Mouse (Mus musculus): ENCODE results near the gene Lrmda. TPM values are rescaled to one million over a fixed set of nuclear protein-coding genes. Genes with fewer than 3 reads are reported as not detected.

Lrmda gene
- total and polyA plus RNA-seq, 3 experiments: 5.1 to 5.9 TPM; not detected in 1

GRCm38 (mm10) chr14:22707958-22708701 is 688.6 kb downstream of the Lrmda start:
- Histone ChIP-seq H3K79me2 (ENCODE audit: control insufficient read depth, insufficient read depth, low read length, poor library complexity) (no peaks in the 10 kb centered on the region), H3K27ac (ENCODE audit: control insufficient read depth, low read depth, low read length) (no peak overlapping the region), H3K9ac (ENCODE audit: control insufficient read depth, low read depth, low read length, poor library complexity, severe bottlenecking) (no peak overlapping the region), H3K4me1 (ENCODE audit: control insufficient read depth in 1 of 2, insufficient read depth in 2 of 2, low read length in 2 of 2) (peaks cover 0 to 10% of the 10 kb centered on the region in 2 experiments; a peak in 3 of 4 replicates), H3K4me3 (ENCODE audit: control insufficient read depth in 1 of 2, insufficient read depth in 1 of 2, low read depth in 2 of 2, low read length in 2 of 2) (no peak overlapping the region), H3K36me3 (ENCODE audit: control insufficient read depth in 1 of 2, insufficient read depth in 2 of 2, low read length in 2 of 2) (peaks cover 0 to 7% of the 10 kb centered on the region in 2 experiments; a peak in 2 of 4 replicates), H3K9me3 (replicated peaks; ENCODE audit: insufficient read depth, low read length) (no peaks in the 10 kb centered on the region), H3K27me3 (ENCODE audit: control insufficient read depth in 1 of 2, insufficient read depth in 2 of 2, low read length in 2 of 2) (no peaks in the 10 kb centered on the region)
- TF ChIP-seq ZKSCAN1 (IDR thresholded peaks at IDR 0.05; ENCODE audit: low read depth, low read length): no peak
- no peak for TF ChIP-seq GATA1 (IDR thresholded peaks at IDR 0.05; ENCODE audit: low read depth, low read length)
- no peak for DNase-seq (ENCODE audit: low read depth, low spot score)

GRCm38 (mm10) chr14:22710071-22710661 is 690.7 kb downstream of the Lrmda start:
- no peaks in the 10 kb centered on the region for H3K79me2 ChIP-seq (ENCODE audit: control insufficient read depth, insufficient read depth, low read length, poor library complexity)
- TF ChIP-seq ETS1 (IDR thresholded peaks at IDR 0.05; ENCODE audit: low read depth, low read length) (no peak), RAD21 (IDR thresholded peaks at IDR 0.05; ENCODE audit: low read depth, low read length) (no peak), MAZ (IDR thresholded peaks at IDR 0.05; ENCODE audit: low read depth, low read length) (no peak), MYC (IDR thresholded peaks at IDR 0.05; ENCODE audit: low read depth, low read length) (no peak), POLR2AphosphoS5 (IDR thresholded peaks at IDR 0.05; ENCODE audit: borderline replicate concordance, low read depth, low read length) (no peak), CTCF (IDR thresholded peaks at IDR 0.05 in 2 of 3, conservative IDR thresholded peaks at IDR 0.05 in 1 of 3; ENCODE audit: control insufficient read depth in 1 of 3, insufficient read depth in 1 of 3, low read depth in 2 of 3, low read length in 3 of 3, poor library complexity in 1 of 3, severe bottlenecking in 1 of 3) (no peak), HCFC1 (IDR thresholded peaks at IDR 0.05; ENCODE audit: low read depth, low read length) (no peak), CHD2 (IDR thresholded peaks at IDR 0.05; ENCODE audit: low read length) (no peak), MXI1 (IDR thresholded peaks at IDR 0.05; ENCODE audit: low read depth, low read length) (no peak), USF2 (IDR thresholded peaks at IDR 0.05; ENCODE audit: borderline replicate concordance in 1 of 2, insufficient read depth in 1 of 2, low read depth in 1 of 2, low read length in 2 of 2) (no peak), GATA1 (IDR thresholded peaks at IDR 0.05; ENCODE audit: low read depth, low read length) (no peak), EP300 (IDR thresholded peaks at IDR 0.05; ENCODE audit: low read depth in 1 of 2, low read length in 2 of 2) (no peak), NELFE (IDR thresholded peaks at IDR 0.05; ENCODE audit: low read depth, low read length) (no peak), MYB (IDR thresholded peaks at IDR 0.05; ENCODE audit: low read depth, low read length) (no peak), CHD1 (IDR thresholded peaks at IDR 0.05; ENCODE audit: low read depth, low read length) (no peak), POLR2A (IDR thresholded peaks at IDR 0.05; ENCODE audit: control insufficient read depth in 1 of 2, insufficient read depth in 1 of 2, low read depth in 1 of 2, low read length in 2 of 2, poor library complexity in 1 of 2) (no peak), TBP (IDR thresholded peaks at IDR 0.05; ENCODE audit: low read depth, low read length) (no peak)
- H3K27ac ChIP-seq (ENCODE audit: control insufficient read depth, low read depth, low read length): no peak overlapping the region
- peaks cover 0 to 10% of the 10 kb centered on the region in 2 experiments; a peak in 3 of 4 replicates for H3K4me1 ChIP-seq (ENCODE audit: control insufficient read depth in 1 of 2, insufficient read depth in 2 of 2, low read length in 2 of 2)
- no peaks in the 10 kb centered on the region for H3K9me3 ChIP-seq (replicated peaks; ENCODE audit: insufficient read depth, low read length)
- DNase-seq (ENCODE audit: low read depth, low spot score): no peak
- no peak overlapping the region for H3K4me3 ChIP-seq (ENCODE audit: control insufficient read depth in 1 of 2, insufficient read depth in 1 of 2, low read depth in 2 of 2, low read length in 2 of 2)
- H3K36me3 ChIP-seq (ENCODE audit: control insufficient read depth in 1 of 2, insufficient read depth in 2 of 2, low read length in 2 of 2): peaks cover 0 to 7% of the 10 kb centered on the region in 2 experiments; a peak in 2 of 4 replicates
- no peaks in the 10 kb centered on the region for H3K27me3 ChIP-seq (ENCODE audit: control insufficient read depth in 1 of 2, insufficient read depth in 2 of 2, low read length in 2 of 2)
- H3K9ac ChIP-seq (ENCODE audit: control insufficient read depth, low read depth, low read length, poor library complexity, severe bottlenecking): no peak overlapping the region
